Mouse (Mus musculus): Measurements from ENCODE around the gene Ptchd3.

The Ptchd3 gene

DNA sequence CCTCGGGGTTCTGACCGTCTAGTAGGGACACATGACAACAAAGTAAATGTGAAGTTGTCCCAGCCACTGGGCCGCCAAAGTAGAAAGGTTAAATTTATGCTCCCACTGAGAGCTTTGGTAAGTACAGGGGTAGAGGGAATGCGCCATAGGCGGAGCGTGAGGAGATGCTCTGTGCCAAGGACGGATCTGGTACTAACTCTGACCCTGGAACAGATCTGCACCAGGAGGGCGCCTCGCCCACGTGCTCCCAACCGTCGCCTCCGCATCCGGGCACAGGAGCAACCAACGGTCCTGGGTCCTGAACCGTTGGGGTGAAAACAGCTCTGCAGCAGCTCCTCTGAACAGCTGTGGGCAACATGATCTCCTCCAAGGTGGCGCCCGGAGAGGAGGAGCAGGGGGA lies at the start of gene Ptchd3:
Gene Ptchd3, plus strand, starts transcription at position 301 of the 400 bp plus-strand sequence.
- DNase-seq (ENCODE audit: low spot score) = no peak

DNA sequence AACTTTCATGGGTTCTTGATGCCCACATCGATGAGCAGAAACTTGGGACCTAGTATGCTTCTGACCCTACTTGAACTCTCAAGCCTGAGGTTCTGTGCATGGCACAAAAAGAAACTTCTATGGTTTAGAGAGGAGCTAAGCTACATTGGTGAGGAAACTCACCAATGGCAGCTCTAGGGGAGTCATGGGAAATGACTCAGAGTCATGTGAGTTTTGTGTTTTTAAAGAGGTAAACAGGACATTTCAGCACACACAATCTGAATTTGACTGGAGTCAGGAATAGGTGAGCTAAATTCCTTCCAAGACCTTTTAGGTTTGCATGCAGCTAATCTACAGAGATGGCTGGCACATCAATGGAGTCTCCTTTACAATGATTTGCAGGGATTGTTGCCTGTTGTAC lies 48.2 kb upstream of the Ptchd3 start:
- DNase-seq (ENCODE audit: low spot score) = no peak

DNA sequence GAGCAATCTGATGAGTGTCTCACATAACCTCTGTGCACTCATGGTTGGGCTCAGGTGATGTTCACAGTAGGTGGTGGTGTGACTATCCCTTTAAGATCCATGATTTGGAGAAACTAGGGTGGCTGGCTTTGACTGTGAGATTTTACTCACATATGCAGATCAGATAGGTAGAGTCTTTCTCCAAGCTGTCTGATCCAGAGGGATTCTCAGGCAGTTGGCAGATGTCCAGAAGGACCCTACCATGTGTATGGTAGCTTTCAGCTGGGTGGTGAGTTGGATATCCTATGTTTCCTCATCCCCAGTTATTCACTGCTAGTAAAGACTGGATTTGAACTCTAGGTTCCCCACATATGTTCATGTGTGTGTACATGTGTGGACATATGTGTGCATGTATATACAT lies 42.6 kb upstream of the Ptchd3 start:
- DNase-seq (ENCODE audit: low spot score) = no peak

DNA sequence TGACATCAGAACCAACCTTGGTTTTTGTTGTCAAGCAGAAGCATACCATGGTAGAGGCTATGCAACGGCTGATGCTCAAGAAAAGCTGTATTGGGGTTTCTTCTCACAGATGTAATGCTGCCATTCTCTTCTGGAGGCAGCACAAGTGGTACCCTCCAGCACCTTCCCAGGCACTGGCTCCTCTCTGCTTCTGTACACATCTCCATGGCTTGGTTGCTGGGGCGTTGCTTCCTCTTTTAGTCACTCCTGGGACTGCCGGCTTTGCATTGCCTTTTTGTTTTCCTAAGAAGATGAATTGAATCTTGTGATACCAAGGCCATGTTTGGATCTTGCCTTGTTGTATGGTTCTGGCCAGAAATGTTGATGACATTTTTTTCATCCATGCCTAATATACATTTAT lies 40.5 kb upstream of the Ptchd3 start:
- DNase-seq (ENCODE audit: low spot score) = no peak

DNA sequence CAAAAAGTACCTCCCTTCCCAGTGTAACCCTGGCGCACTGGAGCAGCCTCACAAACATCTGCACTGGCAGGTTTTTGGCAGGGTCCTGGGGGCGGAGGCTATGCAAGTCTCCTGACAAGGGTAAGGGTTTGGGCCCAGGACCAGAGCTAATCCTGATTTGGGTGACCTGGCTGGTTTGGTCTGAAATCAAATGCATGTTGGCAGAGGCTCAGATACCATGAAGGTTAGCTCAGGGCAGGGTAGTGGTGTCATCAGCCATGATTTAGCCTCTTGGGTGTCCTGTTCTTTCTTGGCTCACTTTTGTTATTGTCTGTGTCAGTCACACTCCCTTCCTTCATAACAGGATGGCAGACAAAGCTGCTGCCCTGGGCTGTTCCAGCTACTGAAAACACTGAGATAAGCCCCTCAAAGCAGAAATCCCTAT lies 39.4 kb upstream of the Ptchd3 start:
- DNase-seq (ENCODE audit: low spot score) = peak; percentile 21

DNA sequence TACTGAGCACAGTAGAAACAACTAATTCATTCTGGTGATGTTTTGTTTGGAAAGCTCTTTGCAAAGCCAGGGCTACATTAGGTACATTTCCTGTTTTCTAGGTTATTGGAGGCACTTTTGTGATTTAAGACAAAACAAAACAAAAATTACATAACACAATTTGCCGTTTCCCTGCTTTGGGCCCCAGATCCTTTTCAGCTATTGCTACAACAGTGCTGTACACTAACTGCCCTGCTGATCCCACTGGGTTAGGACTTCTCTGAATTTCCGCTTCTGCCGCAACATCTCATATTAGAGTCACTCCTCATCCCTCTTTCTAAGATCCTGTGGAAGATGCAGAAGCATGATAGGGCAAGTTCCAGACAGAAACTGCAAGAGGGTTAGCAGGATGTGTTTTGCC lies 38.6 kb upstream of the Ptchd3 start:
- no peak for DNase-seq (ENCODE audit: low spot score)

DNA sequence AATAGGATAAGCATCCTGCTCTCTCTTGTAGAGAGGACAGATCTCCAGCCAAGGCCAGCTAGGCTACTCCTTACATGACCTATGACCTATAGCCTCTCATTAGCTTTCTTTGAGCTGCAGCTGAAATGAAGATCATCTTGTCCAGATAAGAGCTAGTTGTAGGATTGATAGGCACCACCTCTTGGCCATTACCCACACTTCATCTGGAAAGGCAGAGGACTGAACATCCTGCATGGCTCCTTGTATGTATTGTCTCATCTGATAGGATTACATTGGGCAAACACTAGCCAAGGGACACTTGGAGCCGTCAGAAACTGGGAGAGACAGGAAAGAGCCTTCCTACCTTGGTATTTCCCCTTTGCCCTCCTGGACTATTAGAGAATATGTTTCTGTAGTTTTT lies 38.1 kb upstream of the Ptchd3 start:
- DNase-seq (ENCODE audit: low spot score) = no peak

DNA sequence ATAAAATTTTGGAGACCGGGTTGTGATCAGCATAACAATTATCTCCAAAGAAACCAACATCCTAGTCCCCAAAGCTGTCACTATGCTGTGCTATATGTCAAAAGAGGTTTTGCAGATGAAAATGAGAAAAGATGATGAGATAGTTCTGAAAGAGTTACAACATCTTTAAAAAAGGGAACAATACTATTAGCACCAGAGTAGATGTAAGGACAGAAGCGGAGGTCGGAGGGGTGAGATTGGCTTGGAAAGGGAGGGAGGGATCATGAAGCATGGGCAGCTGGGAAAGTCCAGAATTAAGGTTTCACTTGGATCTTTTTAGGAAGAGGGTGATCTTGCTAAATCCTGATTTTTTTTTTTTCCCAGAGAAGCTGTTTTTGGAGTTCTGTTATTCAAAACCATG lies 36.5 kb upstream of the Ptchd3 start:
- DNase-seq (ENCODE audit: low spot score) = no peak

DNA sequence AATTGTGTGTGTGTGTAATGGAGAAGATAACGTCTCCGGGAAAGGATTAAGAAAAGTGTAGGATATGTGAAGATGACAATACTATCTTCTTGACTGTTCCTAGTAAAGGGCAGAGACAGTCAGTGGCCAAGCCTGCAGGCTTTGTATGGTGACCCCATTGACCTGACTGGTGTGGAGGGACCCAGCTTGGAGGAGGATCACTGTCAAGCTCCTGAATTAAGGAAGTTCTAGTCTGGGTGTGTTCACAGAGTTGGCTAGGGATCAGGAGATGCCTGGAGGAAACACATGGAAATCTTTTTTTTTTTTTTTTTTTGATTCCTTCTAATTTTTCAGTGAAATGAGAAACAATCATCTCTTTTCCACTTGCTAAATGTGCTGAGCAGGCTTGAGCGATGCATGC lies 35.9 kb upstream of the Ptchd3 start:
- no peak for DNase-seq (ENCODE audit: low spot score)

DNA sequence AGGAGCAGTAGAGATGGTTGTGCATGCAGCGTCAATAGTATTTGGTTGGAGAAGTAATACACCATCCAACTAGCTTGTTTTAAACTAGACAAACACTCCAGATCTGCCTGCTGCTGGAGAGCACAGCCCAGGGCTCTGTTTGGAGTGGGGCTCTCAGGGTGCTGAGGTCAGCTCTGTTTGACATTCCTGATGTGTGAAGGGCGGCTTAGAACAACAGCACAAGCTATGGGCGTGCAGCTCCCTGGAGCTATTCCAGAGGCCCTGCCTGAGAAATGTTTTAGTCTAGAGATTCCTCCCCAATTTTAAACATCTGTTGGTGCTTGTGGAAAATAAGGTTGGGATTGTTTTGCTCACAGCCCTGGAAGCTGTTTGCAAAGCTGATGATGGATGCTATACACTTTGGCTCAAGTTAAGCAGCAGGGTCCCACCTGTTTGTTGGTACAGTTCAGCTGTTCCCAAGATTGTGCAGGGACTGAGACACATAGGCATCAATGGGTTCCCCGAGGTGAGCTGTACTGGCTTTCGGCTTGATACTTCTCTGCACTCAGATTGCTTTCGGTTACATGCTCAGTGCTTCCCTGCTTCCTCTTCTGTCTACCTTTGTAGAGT lies 35.4 kb upstream of the Ptchd3 start:
- peak; percentile 25 for DNase-seq (ENCODE audit: low spot score)

DNA sequence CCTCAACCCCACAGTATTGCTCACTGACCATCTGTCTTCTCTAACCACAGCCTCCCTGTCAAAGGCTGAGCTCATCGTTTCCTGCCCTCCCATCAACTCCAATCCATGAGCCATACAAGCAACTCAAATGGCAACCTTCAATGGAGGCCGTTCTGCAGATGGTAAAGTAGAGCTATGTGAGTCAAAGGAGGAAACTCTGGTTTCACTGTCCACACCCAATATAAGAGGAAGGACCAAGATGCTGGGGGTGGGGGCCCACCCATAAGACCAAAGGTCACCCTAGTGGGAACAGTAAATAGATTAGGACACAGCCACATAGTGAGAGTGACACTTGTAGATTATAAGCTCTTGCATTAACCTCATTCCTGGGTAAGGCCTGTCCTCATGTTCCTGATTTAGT lies 34.1 kb upstream of the Ptchd3 start:
- DNase-seq (ENCODE audit: low spot score) = no peak

DNA sequence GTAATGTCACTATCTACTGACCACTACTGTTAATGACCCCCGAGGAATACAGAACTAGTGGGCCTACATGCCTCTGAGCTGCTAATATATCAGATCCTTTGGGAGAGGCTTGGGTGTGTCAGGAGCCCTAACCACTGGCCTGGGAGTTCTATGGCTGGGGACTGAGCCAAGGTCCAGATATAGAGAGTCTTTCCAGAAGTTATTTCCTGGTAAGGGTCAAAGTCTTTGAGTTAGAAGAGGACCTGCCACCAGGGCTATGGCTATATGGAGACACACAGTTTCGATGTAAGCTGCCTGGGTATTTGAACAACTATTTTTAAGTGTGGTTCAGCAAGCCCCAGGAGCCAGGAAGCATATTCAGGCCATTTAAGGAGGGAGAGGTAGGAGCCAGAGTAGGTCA lies 31.5 kb upstream of the Ptchd3 start:
- DNase-seq (ENCODE audit: low spot score) = no peak

DNA sequence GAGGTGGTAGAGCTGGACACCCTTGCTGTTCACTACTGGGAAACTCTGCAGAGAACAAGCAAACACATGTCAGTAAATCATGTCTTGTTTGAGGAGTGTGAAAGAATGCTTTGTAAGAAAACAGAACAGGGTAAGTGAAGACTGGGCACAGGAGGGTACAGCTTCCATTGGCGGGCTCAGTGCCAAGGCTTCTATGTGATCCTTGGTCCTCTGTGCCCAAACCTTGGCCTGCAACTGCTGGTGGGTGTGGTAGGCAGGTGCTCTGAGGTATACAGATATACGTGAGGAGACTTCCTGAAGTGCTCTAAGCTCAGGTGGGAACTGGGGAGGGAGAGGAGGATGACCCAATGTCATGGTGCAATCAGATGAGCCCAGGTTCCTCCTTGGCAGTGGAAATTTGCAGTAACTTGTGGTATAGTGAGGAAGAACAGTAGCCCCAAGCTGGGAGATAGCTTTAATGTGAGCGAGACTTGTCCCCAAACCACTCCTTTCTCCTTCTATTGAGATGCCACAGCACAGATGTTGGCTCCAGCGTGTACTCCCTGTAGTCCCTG lies 30.2 kb upstream of the Ptchd3 start:
- no peak for DNase-seq (ENCODE audit: low spot score)

DNA sequence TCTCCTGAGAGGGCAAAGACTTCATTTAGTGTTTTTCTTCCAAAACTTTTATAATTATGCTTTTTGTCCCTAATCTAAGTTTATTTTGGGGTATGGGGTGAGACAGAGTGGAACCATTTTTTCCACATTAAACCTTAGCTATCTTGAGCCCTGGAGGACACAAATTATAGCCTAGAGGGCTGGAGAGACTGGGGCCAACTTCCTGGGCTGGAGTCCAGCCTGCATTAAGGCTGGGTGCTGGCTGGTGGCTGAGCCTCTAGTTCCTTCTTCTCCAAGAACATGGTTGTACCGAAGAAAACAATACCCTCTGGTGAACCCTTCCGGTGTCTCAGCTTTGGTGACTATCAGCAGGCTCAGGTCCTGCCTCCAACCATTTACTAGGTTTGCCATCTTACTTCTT lies 27.3 kb upstream of the Ptchd3 start:
- DNase-seq (ENCODE audit: low spot score) = no peak

DNA sequence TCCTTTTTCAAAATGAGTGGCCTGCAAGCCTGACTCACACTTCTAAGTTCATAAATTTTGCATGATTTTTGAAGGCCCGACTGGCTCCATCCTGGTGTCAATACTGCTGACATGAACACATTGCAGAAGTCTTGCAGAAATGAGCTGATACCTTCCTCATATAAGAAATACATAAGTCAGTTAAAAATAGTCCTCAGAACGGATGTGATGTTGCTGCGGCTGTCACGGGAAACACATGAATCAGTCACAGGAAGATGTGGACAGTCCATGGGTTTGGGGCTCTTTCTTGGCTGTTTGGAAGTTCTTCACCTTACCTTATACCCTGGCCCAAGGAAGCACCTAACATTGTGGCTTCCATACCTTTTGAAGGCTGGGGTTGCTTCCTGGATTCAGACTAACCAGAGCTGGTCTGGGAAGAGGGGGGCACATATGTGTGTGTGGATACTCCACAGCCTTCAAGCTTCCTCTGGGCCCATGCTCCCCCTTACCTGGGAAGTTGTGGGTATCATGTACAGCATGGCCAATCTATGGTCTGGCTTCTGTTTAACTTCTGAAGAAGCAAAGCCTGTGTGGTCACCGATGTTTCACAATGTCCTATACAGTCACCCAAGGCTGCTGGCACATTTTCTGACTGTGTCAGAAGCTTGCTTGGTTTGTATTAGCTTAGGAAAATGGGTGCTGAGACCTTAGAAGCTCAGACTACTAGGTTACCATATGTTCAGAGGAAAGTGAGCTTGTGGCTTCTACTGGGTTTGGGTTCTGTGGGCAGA lies 25.6 kb upstream of the Ptchd3 start:
- no peak for DNase-seq (ENCODE audit: low spot score)

DNA sequence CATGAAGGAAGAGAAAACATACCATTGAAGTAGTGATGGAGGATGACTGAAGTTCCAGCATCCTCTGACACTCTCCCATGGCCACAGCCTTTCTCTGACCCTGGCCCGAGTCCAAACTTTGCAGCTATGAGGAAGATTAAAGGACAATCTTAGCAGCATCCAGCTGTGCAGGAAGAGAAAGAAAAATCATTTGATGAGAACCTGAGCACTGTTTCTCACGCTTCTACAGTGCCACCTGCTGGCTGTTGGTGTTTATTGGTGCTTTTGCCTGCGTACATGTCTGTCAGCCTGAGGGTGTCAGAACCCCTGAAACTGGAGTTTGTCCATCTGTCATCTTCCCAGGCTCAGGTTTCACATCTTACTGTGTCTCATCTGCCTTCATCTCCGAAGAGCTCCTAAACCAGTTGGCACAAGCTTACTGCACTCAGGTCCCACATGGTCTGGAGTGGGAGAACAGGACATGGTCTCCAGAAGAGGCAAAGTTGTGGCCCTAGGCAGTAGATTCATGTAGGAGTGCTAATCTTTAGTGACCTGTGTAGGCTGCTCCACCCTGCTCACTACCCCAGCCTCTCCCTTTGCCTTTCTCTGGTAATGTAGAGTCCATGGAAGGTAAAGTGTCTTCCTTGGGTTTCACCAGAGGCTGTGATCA lies 21.7 kb upstream of the Ptchd3 start:
- DNase-seq (ENCODE audit: low spot score) = peak; percentile 84

DNA sequence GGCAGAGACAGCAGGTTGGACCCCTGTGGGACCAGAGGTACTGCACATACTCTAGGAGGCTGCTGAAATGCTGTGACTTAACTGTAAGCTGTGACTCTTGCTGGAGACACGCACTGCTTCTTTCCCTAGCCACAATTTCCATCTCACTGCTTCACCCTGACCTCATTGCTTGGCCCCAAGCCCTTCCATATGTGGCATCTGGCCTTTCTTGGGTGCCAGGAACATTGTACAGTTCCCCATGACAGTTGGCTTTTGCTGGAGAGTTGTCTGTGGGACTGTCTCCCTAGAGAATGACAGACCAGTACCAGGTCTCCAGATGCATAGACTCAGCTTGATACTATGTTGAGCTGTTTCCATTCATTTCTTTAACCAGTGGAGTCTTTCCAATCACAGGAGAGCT lies 21.2 kb upstream of the Ptchd3 start:
- DNase-seq (ENCODE audit: low spot score) = no peak

DNA sequence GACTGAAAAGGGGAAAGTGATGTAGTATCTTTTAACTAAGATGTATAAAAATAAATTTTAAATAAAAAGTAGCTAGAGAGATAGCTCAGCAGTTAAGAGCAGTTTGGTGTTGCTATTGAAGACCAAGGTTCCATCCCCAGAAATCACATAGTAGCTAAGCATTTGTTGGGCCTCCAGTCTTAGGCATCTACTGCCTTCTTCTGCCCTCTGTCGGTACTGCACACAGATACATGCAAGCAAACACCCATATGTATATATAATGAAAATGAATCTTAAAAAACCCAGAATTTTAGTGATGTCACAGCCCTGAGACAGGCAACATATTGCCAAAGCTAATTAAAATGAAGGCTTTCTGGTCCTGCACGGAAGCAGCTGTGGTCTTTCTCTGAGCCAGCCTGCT lies 15.9 kb downstream of the Ptchd3 start:
- no peak for DNase-seq (ENCODE audit: low spot score)

DNA sequence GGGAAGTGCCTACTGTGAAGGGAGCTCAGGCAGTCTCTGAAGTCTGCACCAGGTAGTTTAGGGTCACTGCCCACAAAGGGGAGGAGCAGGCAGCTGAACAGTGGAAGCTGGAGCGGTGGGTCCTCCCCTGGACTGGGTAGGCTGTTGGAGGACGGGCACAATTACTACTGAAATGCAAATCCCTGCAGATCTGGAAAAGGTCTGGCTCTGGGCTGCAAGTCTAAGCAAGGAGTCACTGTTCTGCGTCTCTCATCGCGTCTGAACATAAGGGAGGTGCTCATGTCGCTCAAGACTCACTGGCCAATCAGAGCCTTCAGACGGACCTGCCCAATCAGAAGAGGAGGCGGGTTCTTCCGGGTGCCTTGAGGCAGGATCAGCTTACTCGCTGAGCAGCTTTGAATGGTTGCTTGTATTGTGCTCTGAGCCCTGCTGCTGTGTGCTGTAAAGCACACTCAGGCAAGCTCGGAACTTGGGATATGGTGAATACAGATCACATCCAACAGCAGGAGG lies 17.8 kb downstream of the Ptchd3 start:
- peak; percentile 55 for DNase-seq (ENCODE audit: low spot score)

Data from ovary, postnatal 14 days (tissue).